Mouse (Mus musculus): ENCODE results near the gene Stk16.

Stk16 gene

GRCm38 (mm10) chr1:75239591-75239990, 29.0 kb downstream of the Stk16 start:
- DNase-seq, result no peak

DNA sequence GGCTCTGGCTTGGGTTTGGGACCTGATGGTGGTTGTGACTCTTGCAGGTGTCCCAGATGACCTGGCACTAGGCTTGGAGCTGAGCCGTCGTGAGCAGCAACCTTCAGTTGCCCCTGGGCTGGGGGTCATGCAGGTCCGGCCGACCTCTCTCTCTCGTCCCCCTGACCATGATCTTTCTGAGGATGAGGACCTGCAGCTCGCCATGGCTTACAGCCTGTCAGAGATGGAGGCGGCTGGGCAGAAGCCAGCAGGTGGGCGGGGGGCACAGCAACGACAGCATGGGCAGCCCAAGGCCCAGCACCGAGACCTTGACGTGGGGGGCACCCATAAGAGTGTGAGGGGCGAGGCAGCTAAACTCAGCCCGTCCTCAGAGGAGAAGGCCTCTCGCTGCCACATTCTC, 32.8 kb downstream of the Stk16 start:
- DNase-seq, result no peak

GRCm38 (mm10) chr1:75244175-75244826, 33.7 kb downstream of the Stk16 start:
- DNase-seq, result no peak

DNA sequence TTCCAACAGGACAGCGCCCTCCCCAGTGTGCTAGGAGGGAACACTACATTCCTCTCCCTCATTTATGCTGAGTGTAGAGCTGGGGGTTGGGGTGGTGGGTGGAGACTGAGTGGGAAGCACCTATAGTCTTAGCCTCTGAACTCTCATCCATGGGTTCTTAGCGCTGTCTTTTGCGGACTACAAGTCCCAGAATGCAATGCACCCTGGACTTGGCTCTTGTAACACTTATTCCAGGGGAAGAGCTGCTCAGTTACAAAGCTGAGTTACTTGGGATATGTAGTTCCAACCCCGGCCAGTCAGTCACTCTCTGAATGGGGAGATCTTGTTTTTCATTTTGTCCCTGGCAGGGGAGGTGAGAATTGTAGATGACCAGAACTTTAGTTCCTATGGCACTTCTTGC, 34.2 kb downstream of the Stk16 start:
- peak; percentile 34 for DNase-seq

DNA sequence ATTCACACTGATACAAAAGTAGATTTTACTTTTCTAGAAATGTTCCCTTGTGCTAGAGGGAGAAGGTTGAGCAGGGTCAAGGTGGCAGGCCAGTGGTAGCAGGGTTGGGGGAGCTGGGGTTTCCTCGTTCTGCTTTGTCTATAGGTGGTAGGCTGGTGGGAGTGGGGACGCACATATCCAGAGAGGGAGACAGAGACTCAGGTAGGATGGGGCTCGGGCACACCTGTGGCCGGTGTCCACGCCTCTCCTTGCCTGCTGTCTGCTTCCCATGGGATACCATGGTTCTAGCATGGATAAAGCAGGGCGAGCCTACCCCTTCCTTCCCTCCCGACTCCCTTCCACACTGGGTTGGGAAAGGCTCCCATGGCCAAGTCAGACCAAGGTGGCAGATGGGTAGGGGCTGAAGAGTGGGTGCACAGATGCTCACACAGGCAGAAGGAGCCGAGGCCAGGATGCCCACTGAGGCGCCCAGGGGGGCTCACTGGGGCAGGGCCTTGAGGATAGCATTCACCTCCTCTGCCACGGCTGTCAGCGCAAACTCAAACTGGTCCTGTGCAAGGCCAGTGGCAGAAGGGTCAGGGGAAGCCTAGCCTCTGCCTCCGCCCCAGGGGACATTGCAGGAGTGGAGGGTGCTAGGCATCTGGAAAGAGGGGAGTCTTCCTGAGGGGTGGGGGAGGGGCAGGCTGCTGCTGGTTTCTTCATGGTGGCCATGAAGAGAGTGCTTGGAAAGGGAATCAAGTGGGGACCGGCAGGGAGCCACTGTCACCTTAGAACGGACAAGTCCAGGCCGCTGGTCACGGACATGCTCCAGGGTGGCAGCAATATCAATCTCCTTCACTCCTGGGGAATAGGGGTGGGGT, 36.7 kb downstream of the Stk16 start:
- DNase-seq, result no peak

- DNase-seq, result peak; percentile 54
Measured at GRCm38 (mm10) chr1:75248041-75248772, 37.6 kb downstream of the Stk16 start.

DNA sequence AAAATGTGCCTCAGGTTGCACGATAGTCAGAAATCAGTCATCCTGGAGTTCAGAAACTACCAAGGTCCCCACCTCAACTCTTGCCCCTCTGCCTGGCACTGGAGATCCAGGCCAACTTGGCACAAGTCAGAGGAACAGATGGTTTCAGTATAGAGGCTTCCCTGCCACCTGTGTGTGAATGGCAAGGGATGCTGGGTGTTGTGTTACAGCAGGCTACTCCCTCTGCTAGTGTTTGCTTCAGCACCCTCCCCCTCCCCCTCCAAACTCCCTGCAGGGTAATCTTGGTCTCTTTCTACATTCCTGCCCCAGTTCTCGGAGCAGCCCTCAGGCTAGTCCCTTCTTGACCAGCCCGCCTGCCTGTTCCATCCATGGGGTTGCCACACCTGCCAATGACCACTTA, 39.9 kb downstream of the Stk16 start:
- no peak for DNase-seq

DNA sequence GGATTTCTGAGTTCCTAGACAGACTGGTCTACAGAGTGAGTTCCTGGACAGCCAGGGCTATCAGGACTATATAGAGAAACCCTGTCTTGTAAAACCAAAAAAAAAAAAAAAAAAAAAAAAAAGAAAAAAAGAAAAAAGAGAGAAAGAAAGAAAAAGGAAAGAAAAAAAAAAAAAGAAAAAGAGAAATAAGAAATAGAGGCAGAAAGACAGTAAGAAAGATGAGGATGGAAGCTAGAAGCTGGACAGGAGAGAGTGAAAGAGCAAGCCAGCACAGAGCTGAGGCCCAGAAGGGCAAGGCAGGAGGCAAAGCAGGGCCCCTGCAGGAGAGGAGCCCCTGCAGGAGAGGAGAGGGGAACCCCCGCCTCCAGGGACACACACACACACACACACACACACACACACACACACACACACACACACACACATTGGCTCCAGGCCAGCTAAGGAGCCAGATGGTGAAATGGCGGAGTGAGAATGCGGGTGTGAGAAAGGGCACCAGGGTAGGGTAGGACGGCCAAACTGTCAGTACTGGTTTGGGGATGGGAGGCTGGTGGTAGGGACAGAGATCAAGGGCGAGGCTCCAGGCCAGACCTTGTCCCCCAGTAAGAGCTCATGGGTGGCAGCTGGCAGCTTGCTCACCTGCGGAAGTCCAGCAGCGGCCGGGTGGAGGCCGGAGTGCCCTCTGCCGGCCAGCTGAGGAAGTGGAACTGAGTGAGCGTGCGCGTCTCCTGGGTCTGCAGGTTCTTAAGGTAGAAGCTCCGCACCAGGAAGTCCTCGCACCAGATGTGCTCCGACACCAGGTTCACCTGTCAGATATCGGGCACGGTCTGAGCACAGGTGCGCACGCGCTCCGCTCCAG, 40.7 kb downstream of the Stk16 start:
- peak; percentile 83 for DNase-seq

GRCm38 (mm10) chr1:75252308-75252707, 41.7 kb downstream of the Stk16 start:
- DNase-seq, result no peak

GRCm38 (mm10) chr1:75253029-75253428, 42.4 kb downstream of the Stk16 start:
- DNase-seq, result no peak

DNA sequence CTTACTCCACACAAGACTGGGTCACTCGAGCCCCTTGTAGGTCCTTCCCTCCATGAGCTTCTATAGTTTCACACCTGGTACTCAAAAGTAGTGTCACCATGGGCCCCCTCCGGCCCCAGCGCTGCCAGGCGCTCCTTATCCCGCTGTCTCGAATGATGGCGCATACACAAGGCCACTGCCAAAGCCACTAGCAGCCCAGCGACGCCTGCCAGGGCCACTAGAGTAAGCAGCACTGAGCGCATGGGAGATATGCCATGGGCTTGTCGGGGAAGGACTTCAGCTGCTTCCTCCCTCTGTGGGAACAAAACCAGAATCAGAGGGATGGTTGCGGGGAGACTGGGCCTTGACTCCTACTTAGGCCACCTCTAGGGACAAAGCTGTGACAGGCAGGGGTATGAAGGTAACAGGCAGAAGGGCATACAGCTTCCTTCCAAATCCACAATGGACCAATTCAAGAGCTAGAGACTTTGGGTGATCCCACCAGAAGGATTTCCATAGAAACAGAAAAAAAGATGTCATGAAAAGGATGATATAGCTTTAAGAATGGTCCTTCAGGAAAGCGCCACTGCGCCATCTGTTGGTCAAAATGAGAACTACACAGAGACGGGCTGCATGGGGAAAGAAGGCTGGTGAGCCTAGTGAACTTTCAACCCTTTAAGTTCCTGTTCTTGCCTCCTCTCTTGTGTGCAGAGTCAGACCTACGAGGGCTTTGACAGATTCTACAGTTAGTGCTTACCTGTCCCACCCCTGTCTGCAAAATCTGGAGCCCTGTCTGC, 43.4 kb downstream of the Stk16 start:
- peak; percentile 92 for DNase-seq

GRCm38 (mm10) chr1:75254625-75255013, 44.0 kb downstream of the Stk16 start:
- DNase-seq, result no peak

GRCm38 (mm10) chr1:75255516-75256046, 44.9 kb downstream of the Stk16 start:
- no peak for DNase-seq

GRCm38 (mm10) chr1:75261278-75261677, 50.6 kb downstream of the Stk16 start:
- no peak for DNase-seq

DNA sequence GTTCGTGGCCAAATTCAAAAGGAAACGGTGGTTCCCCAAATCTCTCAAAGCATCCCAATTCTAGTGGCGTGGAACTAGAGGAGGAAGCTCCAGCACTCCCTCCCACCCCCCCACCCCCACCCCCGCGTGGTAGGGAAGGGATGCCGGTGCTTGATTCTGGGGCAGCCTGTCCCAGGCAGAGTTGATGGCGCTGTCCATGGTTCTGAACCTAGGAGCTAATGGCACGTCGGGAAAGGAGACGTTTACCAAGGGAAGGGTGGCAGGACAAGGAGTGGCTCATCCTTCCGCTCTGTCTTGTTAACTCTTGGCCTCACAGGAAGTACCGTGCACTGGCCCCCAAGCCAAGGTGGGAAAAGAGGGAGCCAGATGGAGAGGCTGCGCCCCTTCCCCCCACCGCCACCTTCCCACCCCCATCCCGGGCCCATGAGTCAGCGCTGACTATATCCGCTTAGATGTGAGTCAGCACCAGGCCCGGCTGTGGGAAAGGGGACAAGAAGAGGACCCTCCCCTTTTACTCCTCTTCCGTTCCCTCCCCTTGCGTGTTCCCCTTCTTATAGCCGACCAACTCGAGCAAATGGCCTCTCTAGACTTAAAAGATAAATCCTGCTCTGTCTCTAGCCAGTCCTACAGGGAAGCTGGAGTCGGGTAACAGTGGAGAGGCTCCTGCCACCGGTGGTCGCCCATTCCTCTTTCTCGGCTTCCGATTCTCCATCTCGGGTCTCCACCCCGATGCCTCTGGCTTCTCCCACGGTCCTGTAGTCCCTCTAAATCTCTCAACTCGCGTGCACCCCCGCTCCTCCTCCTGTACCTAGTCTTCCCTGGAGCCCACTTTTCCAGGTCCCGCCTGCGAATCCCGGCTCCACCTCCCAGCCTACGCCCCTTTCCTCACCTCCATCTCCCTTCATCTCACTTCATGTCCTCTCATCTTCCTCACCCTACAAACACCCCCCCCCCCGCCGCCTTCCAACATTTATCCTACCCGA, 52.6 kb downstream of the Stk16 start:
- peak; percentile 80 for DNase-seq

DNA sequence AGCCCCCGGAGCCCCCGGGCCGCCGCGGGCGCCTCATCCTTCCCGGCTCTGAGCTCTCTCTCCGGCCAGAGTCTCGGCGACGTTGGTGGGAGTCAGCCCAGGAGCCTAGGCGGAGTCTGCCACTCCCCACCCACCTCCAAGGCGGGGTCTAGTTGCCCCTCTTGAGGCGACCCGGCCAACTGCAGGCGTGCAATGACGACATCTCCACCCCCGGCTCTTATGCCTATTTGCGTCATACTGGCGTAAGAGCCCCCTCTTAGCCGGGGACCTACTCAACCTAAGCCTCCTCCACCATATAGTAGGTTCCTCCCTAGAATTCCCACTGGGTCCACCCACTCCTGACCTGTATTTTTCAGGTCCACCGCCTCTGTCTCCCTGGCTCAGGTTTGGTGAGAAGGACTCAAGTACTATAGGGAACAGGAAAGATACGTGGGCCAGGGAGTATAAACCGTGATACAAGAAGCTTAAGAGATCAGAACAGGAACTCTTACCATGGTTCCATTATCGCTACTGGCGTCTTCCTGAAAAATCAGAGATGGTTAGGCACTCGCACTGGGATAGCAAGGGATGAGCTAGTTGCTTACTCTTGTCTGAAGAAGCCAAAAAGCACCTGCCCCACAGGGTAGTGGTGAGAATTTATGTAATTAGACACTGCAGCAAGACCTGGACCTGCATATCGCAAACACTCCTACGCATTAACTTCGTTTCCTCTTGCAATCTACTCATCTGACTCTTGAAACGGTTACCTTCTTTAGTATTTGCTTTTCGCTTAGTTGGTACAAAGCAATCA, 53.6 kb downstream of the Stk16 start, which contains the start of gene Ptprn:
Gene Ptprn, minus strand, starts transcription at position 412 of the 790 bp plus-strand sequence.
- DNase-seq, result no peak
